Mouse (Mus musculus) testis, postnatal 14 days (tissue): ENCODE results near the gene Arhgef10l.
"Not testable (repeated sequence)": the region's sequence is repeated elsewhere in the genome, so short reads cannot be mapped to it uniquely, and the experiment has no call there.

Experiments used
- DNase-seq: peaks from one replicate; pipeline ENCODE4 v3.0.0; 2021; ENCODE audit warnings: low spot score

The Arhgef10l gene

GRCm38 (mm10) chr4:140569394-140569793 lies 96.4 kb downstream of the Arhgef10l start:
- DNase-seq = no peak

- DNase-seq = no peak
Measured at GRCm38 (mm10) chr4:140567911-140568480, 97.8 kb downstream of the Arhgef10l start.

DNA sequence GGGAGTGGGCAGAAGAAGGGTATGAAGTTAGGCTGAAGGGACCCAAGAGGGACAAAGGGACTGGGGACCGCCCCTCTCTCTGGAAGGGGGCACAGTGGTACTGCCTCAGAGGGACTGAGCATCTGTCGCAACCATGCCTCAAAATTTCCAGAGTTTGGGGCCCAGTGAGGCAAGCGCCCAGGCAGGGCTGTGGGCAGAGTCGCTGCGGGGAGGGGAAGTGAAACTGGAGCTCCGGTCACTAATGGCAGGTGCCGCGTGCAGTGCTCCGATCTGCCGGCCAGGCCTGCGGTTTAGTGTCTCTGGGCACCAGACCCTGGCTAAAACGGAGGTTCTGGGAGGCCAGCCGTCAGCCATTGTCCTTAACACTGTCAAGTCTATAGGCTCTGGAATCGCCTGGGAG lies 99.0 kb downstream of the Arhgef10l start:
- no peak for DNase-seq

GRCm38 (mm10) chr4:140564459-140564858 lies 101.4 kb downstream of the Arhgef10l start:
- not testable (repeated sequence) for DNase-seq

- DNase-seq = no peak
Measured at GRCm38 (mm10) chr4:140562461-140563178, 103.2 kb downstream of the Arhgef10l start.

DNA sequence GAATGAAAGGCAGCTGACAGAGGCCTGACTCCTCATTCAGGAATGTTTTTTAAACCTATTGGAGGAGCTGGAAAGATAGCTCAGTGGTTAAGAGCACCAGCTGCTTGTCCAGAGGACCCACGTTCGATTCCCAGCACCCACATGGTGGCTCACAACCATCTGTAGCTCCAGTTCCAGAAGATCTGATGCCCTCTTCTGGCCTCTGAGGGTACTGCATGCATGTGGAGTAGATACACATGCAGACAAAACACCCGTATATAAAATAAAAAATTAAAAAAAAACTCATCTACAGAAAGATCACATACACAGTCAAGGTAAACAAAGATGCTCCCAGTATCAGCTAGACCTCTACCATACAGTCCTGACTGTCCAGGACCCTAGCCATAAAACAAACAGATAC lies 104.1 kb downstream of the Arhgef10l start:
- DNase-seq = no peak

DNA sequence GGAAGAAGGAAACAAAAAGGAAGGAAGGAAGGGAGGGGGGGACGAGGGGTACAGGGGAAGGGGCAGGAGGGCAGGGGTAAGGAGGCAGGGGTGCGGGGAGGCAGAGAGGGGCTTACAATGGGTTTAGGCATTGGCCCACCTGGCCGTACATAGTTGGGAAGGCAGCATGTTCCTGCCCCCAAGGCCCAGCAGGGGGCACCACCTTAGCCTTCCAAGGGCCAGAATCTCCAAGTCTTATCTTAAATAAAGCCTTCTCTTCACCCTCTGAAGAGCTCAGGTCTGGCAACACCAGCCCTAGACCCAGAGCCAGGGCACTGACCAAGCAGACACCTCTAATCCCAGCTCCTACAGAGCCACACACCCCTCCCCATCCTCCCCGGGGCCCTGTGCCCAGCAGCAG lies 106.0 kb downstream of the Arhgef10l start:
- DNase-seq = no peak

GRCm38 (mm10) chr4:140558193-140558592 lies 107.6 kb downstream of the Arhgef10l start:
- DNase-seq = no peak

- no peak for DNase-seq
Measured at GRCm38 (mm10) chr4:140556561-140556960, 109.3 kb downstream of the Arhgef10l start.

GRCm38 (mm10) chr4:140555273-140555672 lies 110.5 kb downstream of the Arhgef10l start:
- DNase-seq = peak; percentile 54

- no peak for DNase-seq
Measured at GRCm38 (mm10) chr4:140554552-140554951, 111.3 kb downstream of the Arhgef10l start.

GRCm38 (mm10) chr4:140551766-140552165 lies 114.0 kb downstream of the Arhgef10l start:
- DNase-seq = no peak

- no peak for DNase-seq
Measured at GRCm38 (mm10) chr4:140550670-140551069, 115.1 kb downstream of the Arhgef10l start.

DNA sequence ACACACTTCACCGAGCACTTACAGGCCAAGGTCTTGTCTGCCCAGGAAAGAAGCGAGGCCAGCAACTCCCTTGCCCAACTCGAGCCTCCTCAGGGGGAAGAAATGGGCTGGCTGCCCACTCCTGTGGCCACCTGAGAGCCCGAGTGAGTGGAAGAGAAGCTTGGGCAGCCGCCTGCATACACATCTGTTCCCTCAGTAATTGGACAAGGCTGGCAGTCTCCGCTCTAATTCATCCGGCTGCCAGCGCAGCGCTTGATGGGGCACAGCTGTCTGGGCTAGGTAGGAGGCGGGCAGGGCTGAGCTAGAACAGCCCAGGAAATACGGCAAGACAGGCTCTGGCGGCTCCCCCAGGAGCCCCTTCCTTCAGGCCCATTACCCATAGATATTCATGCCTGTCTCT lies 115.8 kb downstream of the Arhgef10l start:
- DNase-seq = no peak

- peak; percentile 44 for DNase-seq
Measured at GRCm38 (mm10) chr4:140547488-140547887, 118.3 kb downstream of the Arhgef10l start.

DNA sequence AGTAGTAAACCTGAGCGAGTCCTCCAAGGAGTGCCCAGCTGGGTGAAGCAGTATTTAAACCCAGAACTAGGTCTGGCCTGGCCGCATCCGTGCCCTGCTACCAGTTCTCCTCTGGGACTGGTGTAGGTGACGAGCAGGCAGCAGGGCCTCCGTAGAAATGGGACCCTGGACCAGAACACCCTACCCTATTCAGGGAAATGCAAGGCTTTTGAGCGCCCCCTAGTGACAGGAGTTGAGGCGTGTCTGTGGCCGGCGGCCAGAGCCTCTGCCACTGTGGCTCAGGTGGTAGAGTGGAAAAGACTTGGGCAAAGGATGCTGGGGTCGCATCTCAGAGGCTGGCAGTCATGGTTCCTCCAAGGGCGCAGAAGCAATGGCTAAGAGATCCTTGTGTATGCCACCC lies 126.7 kb downstream of the Arhgef10l start:
- DNase-seq = no peak

- no peak for DNase-seq
Measured at GRCm38 (mm10) chr4:140537561-140538021, 128.2 kb downstream of the Arhgef10l start.

- DNase-seq = no peak
Measured at GRCm38 (mm10) chr4:140535323-140535722, 130.5 kb downstream of the Arhgef10l start.

- no peak for DNase-seq
Measured at GRCm38 (mm10) chr4:140532270-140532669, 133.5 kb downstream of the Arhgef10l start.

DNA sequence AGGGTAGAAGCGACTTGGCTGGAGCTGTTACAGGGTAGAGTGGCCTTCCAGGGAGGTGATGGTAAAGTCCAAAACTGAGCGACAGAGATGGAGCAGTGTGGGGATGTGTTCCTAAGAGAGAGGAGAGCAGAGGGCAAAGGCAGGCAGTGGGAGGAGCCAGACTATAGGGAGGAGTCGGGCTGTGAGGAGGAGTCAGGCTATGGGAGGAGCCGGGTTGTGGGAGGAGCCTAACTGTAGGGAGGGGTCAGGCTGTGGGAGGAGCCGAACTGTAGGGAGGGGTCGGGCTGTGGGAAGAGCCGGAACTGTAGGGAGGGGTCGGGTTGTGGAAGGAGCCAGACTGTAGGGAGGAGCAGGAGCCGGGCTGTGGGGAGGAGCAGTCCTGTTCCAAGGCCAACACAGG lies 134.8 kb downstream of the Arhgef10l start:
- DNase-seq = no peak

DNA sequence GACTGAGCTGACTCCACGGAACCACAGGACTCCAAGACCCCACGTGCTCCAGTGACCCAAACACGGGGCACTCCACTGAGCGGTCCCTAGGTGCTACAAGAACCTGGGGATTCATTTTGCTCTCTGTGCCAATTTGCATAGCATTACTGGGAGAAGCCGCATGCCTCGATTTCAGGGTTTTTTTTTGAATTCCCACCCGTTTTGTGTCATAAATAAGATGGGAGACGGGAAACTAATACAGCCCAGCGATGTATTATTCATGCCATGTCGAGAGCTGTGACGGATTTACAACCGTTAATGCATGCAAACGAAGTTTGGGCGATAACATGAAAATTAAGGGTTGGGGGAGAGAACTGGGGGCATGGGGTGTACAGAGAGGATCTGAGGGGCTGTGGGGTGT lies 136.1 kb downstream of the Arhgef10l start:
- DNase-seq = no peak

DNA sequence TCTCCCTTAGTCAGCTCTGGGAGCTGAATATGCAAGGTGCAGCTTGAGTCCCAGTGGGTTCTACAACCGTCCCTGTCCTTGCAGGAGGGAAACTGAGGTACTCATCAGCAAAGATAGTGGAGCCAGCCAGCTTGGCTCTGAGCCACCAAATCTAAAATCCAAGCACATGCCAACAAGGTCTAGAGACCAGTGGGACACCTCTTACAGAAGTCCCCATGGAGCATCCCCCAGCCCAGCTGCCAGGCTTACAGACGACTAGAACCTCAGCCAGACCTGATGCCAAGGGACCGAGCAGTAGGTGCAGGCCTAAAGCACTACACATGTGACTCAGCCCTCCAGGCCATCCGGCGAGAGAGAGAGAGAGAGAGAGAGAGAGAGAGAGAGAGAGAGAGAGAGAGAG lies 137.4 kb downstream of the Arhgef10l start:
- no peak for DNase-seq

DNA sequence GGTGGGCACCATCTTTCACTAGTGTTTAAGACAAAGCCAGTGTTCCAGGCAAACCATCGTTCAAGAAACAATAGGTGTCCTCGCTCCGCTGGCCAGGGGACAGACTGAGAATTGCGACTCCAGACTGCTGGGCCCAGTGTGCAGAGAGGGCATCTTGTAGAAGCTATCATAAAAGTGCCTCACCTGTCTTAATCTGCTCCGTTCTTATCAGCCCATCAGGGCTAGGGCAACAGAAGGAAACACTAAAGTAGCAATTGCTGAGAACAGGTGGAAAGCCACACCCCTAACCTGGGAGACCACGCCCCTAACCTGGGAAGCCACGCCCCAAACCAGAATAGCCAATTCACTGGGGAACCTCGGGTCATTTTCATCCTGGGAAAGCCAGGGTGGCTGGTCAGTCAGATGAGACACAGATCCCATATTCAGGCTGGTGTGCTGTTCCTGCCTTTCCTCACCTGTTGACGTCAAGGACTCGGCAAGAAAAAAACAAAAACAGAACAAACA lies 140.1 kb downstream of the Arhgef10l start:
- no peak for DNase-seq

DNA sequence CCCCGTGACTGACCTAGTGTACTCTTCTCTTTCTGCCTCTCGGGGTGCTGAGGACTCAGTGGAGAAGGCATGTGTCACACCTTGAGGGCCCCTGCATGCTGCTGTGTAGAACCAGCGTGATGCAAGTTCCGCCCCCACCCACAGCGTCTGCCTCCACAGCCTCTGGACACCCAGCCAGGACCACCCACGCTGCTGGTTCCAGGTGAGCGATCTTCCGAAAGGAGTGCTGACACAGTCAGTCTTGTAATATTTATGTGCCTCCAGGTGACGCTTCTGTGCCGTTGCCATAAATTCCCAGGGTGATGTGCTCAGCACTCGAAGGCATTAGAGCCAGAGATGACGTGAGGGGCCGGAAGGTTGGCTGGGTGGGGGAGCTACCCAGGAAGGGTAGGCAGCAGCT lies 140.9 kb downstream of the Arhgef10l start:
- DNase-seq = no peak
